Mouse (Mus musculus) erythroblast, embryonic 14.5 days (primary cell): ENCODE data around the gene Capn12.

ENCODE experiments used
- GATA1 ChIP-seq: IDR thresholded peaks from 2 replicates; pipeline ENCODE4 v1.6.1; 2012; ENCODE audit warnings: low read length, inconsistent platforms, mixed read lengths
- TAL1 ChIP-seq: IDR thresholded peaks from 3 replicates; pipeline ENCODE4 v1.6.1; 2012; ENCODE audit warnings: low read length, inconsistent platforms, mixed read lengths

- TF ChIP-seq GATA1 (no peak), TAL1 (no peak)
Observed at GRCm38 (mm10) chr7:28849700-28850236, 31.5 kb upstream of the Capn12 start.
